17 mouse cellular contexts compared by ENCODE assay signal in the genomic region with DNA sequence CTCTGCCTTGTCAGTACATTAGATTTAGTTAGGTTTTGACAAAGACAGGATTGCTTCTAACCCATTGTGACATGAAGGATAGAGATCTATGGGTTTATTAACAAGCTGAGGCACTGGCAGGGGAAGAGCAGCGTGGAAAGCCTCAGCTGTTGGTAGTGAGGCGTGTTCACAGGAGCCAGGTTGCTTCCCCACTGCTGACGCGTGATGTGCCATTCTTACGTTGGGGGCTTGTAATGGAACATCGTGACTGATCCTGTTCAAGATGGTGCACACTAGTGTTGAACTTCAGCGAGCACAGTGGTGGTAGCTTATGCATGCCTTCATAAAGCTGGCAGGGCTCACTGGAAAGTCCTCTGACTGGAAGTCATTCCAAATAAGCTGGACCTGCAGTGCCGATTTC.
"Had no signal": no experiment of that assay in that cellular context is flagged by ENCODE, and none has a peak within 500 bp of the region (broad histone marks: within the 10 kb centered on the region; RNA-seq: fewer than 3 reads in every experiment).

No protein-coding gene starts in this region.

- ATAC-seq: liver, postnatal 0 days; lung, postnatal 0 days had no signal

- H3K9me3 ChIP-seq: kidney, embryonic 15.5 days; limb, embryonic 12.5 days; limb, embryonic 15.5 days had no signal

- H3K4me3 ChIP-seq: kidney, embryonic 15.5 days; limb, embryonic 12.5 days; limb, embryonic 15.5 days had no signal

- H3K9ac ChIP-seq: kidney, embryonic 15.5 days; limb, embryonic 12.5 days; limb, embryonic 15.5 days; liver, embryonic 14.5 days; liver, postnatal 0 days; lung, embryonic 14.5 days had no signal

- DNase-seq: kidney, postnatal 10 days; kidney, postnatal 36 days; layer of hippocampus, adult 9-11 months; left cerebral cortex, postnatal 4 days; liver, postnatal 0 days; lung, embryonic 14.5 days; midbrain, embryonic 14.5 days; thymus, adult 18-20 months; thymus, postnatal 4 days had no signal

- H3K27me3 ChIP-seq: kidney, embryonic 15.5 days; limb, embryonic 12.5 days; limb, embryonic 15.5 days had no signal

- H3K36me3 ChIP-seq: limb, embryonic 12.5 days; limb, embryonic 15.5 days had no signal

- H3K4me2 ChIP-seq: kidney, embryonic 15.5 days; limb, embryonic 12.5 days; limb, embryonic 15.5 days; liver, embryonic 11.5 days; lung, embryonic 14.5 days; midbrain, embryonic 11.5 days had no signal

- H3K27ac ChIP-seq: limb, embryonic 12.5 days; limb, embryonic 15.5 days; liver, embryonic 14.5 days; macrophage had no signal
